Comparison of ENCODE assay signal across 28 mouse cellular contexts in the genomic region with DNA sequence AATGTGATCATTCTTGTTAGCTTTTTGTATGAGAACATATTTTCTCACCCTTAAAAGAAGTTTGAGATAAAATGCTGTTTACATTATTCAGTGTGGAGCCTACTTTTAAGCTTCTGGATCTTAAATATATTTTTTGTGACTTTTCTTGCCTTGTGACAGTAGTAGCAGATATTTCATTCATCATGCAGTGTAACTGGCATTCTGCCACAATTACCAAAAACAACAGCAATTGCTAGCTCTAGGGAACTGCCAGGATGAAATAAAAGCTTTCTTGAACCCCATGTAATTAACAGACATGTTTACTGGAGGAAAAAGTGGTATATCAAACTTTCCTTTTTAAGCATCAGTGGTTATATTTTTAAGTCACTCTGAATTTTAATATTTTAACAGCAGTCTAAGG.
DNase-seq lines count a peak whose midpoint lies in the region; ATAC-seq and TF ChIP-seq lines count a peak whose summit lies in the region.
"Had no signal": no experiment of that assay in that cellular context is flagged by ENCODE, and none has a peak within 500 bp of the region (broad histone marks: within the 10 kb centered on the region; RNA-seq: fewer than 3 reads in every experiment).

No protein-coding gene starts in this region.

- ATAC-seq in forebrain, embryonic 14.5 days: no peak
- no peak for ATAC-seq in forebrain, embryonic 12.5 days (ENCODE audit: low FRiP score)
- ATAC-seq in hindbrain, postnatal 0 days: no peak
- ATAC-seq in hindbrain, embryonic 14.5 days (ENCODE audit: low FRiP score): no peak
- no peak for ATAC-seq in midbrain, postnatal 0 days (ENCODE audit: low FRiP score)
- ATAC-seq in midbrain, embryonic 11.5 days (ENCODE audit: low FRiP score): no peak
- ATAC-seq: forebrain, embryonic 15.5 days; intestine, postnatal 0 days; Patski had no signal

- H3K36me3 ChIP-seq in forebrain, embryonic 14.5 days (ENCODE audit: control insufficient read depth, insufficient read depth, low read length): no peaks in the 10 kb centered on the region
- no peaks in the 10 kb centered on the region for H3K36me3 ChIP-seq in forebrain, embryonic 12.5 days (replicated peaks)
- no peaks in the 10 kb centered on the region for H3K36me3 ChIP-seq in hindbrain, postnatal 0 days (ENCODE audit: insufficient read depth, low read length)
- H3K36me3 ChIP-seq in hindbrain, embryonic 14.5 days (replicated peaks; ENCODE audit: control insufficient read depth, insufficient read depth): no peaks in the 10 kb centered on the region
- H3K36me3 ChIP-seq in midbrain, postnatal 0 days (ENCODE audit: insufficient read depth, low read length): no peaks in the 10 kb centered on the region
- H3K36me3 ChIP-seq in midbrain, embryonic 11.5 days (ENCODE audit: control insufficient read depth, insufficient read depth, low read length): no peaks in the 10 kb centered on the region
- H3K36me3 ChIP-seq: embryonic facial prominence, embryonic 12.5 days; embryonic facial prominence, embryonic 15.5 days; forebrain, embryonic 15.5 days; G1E; hindbrain, embryonic 10.5 days; hindbrain, embryonic 13.5 days had no signal

- no peak overlapping the region for H3K4me2 ChIP-seq in forebrain, embryonic 14.5 days (ENCODE audit: low read length)
- no peak overlapping the region for H3K4me2 ChIP-seq in forebrain, embryonic 12.5 days
- no peak overlapping the region for H3K4me2 ChIP-seq in hindbrain, postnatal 0 days (ENCODE audit: low read depth, low read length)
- no peak overlapping the region for H3K4me2 ChIP-seq in hindbrain, embryonic 14.5 days (replicated peaks)
- no peak overlapping the region for H3K4me2 ChIP-seq in midbrain, postnatal 0 days (ENCODE audit: low read depth, low read length, poor library complexity, severe bottlenecking)
- no peak overlapping the region for H3K4me2 ChIP-seq in midbrain, embryonic 11.5 days
- H3K4me2 ChIP-seq: embryonic facial prominence, embryonic 12.5 days; embryonic facial prominence, embryonic 15.5 days; forebrain, embryonic 15.5 days; heart, embryonic 11.5 days; hindbrain, embryonic 13.5 days had no signal

- no peak for TF ChIP-seq CTCF in hindbrain, postnatal 0 days (IDR thresholded peaks at IDR 0.05; ENCODE audit: low read depth)
- TF ChIP-seq CTCF in midbrain, postnatal 0 days (IDR thresholded peaks at IDR 0.05): no peak

- H3K4me1 ChIP-seq in forebrain, embryonic 14.5 days (ENCODE audit: control insufficient read depth, insufficient read depth, low read length): no peaks in the 10 kb centered on the region
- H3K4me1 ChIP-seq in forebrain, embryonic 12.5 days: no peaks in the 10 kb centered on the region
- no peaks in the 10 kb centered on the region for H3K4me1 ChIP-seq in hindbrain, postnatal 0 days (ENCODE audit: insufficient read depth, low read length)
- H3K4me1 ChIP-seq in hindbrain, embryonic 14.5 days (replicated peaks; ENCODE audit: control insufficient read depth, insufficient read depth, low read length): no peaks in the 10 kb centered on the region
- no peaks in the 10 kb centered on the region for H3K4me1 ChIP-seq in midbrain, postnatal 0 days (ENCODE audit: insufficient read depth, low read length)
- no peaks in the 10 kb centered on the region for H3K4me1 ChIP-seq in midbrain, embryonic 11.5 days (ENCODE audit: control insufficient read depth, insufficient read depth, low read length)
- H3K4me1 ChIP-seq: embryonic facial prominence, embryonic 12.5 days; embryonic facial prominence, embryonic 15.5 days; forebrain, embryonic 15.5 days; hindbrain, embryonic 10.5 days; hindbrain, embryonic 13.5 days had no signal

- no peak overlapping the region for H3K4me3 ChIP-seq in forebrain, embryonic 14.5 days (ENCODE audit: low read depth, low read length)
- no peak overlapping the region for H3K4me3 ChIP-seq in forebrain, embryonic 12.5 days (replicated peaks)
- H3K4me3 ChIP-seq in hindbrain, postnatal 0 days (ENCODE audit: low read length): no peak overlapping the region
- H3K4me3 ChIP-seq in hindbrain, embryonic 14.5 days (replicated peaks; ENCODE audit: low read length): no peak overlapping the region
- no peak overlapping the region for H3K4me3 ChIP-seq in midbrain, postnatal 0 days (ENCODE audit: low read depth, low read length)
- H3K4me3 ChIP-seq in midbrain, embryonic 11.5 days (ENCODE audit: low read depth, low read length): no peak overlapping the region
- H3K4me3 ChIP-seq: embryonic facial prominence, embryonic 12.5 days; embryonic facial prominence, embryonic 15.5 days; forebrain, embryonic 15.5 days; gastrocnemius, adult 2 months; hindbrain, embryonic 10.5 days; hindbrain, embryonic 13.5 days had no signal

- no peak overlapping the region for H3K27ac ChIP-seq in forebrain, embryonic 14.5 days (ENCODE audit: low read depth, low read length)
- no peak overlapping the region for H3K27ac ChIP-seq in forebrain, embryonic 12.5 days
- no peak overlapping the region for H3K27ac ChIP-seq in hindbrain, postnatal 0 days
- H3K27ac ChIP-seq in hindbrain, embryonic 14.5 days: no peak overlapping the region
- H3K27ac ChIP-seq in midbrain, postnatal 0 days (ENCODE audit: low read depth, low read length): no peak overlapping the region
- no peak overlapping the region for H3K27ac ChIP-seq in midbrain, embryonic 11.5 days (ENCODE audit: low read depth, low read length)
- H3K27ac ChIP-seq: embryonic facial prominence, embryonic 12.5 days; embryonic facial prominence, embryonic 15.5 days; forebrain, embryonic 15.5 days; gastrocnemius, adult 2 months; hindbrain, embryonic 10.5 days; hindbrain, embryonic 13.5 days had no signal

- DNase-seq in forebrain, embryonic 14.5 days (ENCODE audit: low spot score): peak; percentile 57
- peak; percentile 12 for DNase-seq in hindbrain, postnatal 0 days (ENCODE audit: low spot score)
- DNase-seq in hindbrain, embryonic 14.5 days (ENCODE audit: low spot score): no peak
- peak; percentile 7 for DNase-seq in midbrain, postnatal 0 days (ENCODE audit: low spot score)
- DNase-seq in midbrain, embryonic 11.5 days (ENCODE audit: low spot score, missing footprints): no peak
- DNase-seq in adrenal gland, postnatal 14 days: no peak
- DNase-seq: adrenal gland, adult 2 months; adrenal gland, postnatal 25 days; B cell, adult 2 months; cerebellum, adult 18-20 months; cerebellum, adult 9-10 months; cerebellum, postnatal 25 days; gastrocnemius, adult 2 months; gastrocnemius, postnatal 14 days; heart, adult 11 months; heart, postnatal 36 days; kidney, adult 8-10 months had no signal

- H3K9ac ChIP-seq in forebrain, embryonic 14.5 days (ENCODE audit: low read length): no peak overlapping the region
- H3K9ac ChIP-seq in forebrain, embryonic 12.5 days: no peak overlapping the region
- no peak overlapping the region for H3K9ac ChIP-seq in hindbrain, postnatal 0 days (replicated peaks; ENCODE audit: low read length)
- H3K9ac ChIP-seq in hindbrain, embryonic 14.5 days: no peak overlapping the region
- no peak overlapping the region for H3K9ac ChIP-seq in midbrain, postnatal 0 days (replicated peaks; ENCODE audit: low read length, poor library complexity, severe bottlenecking)
- no peak overlapping the region for H3K9ac ChIP-seq in midbrain, embryonic 11.5 days (ENCODE audit: low read length)
- H3K9ac ChIP-seq: embryonic facial prominence, embryonic 12.5 days; embryonic facial prominence, embryonic 15.5 days; forebrain, embryonic 15.5 days; hindbrain, embryonic 13.5 days had no signal

- no peaks in the 10 kb centered on the region for H3K9me3 ChIP-seq in forebrain, embryonic 14.5 days (replicated peaks; ENCODE audit: control insufficient read depth, low read length)
- H3K9me3 ChIP-seq in forebrain, embryonic 12.5 days: no peaks in the 10 kb centered on the region
- no peaks in the 10 kb centered on the region for H3K9me3 ChIP-seq in hindbrain, postnatal 0 days (ENCODE audit: low read length)
- H3K9me3 ChIP-seq in hindbrain, embryonic 14.5 days (ENCODE audit: control insufficient read depth, low read length): no peaks in the 10 kb centered on the region
- no peaks in the 10 kb centered on the region for H3K9me3 ChIP-seq in midbrain, postnatal 0 days (ENCODE audit: low read length)
- no peaks in the 10 kb centered on the region for H3K9me3 ChIP-seq in midbrain, embryonic 11.5 days (ENCODE audit: control insufficient read depth, low read length)
- H3K9me3 ChIP-seq: embryonic facial prominence, embryonic 12.5 days; embryonic facial prominence, embryonic 15.5 days; forebrain, embryonic 15.5 days; G1E; hindbrain, embryonic 10.5 days; hindbrain, embryonic 13.5 days had no signal

- H3K27me3 ChIP-seq in forebrain, embryonic 14.5 days (replicated peaks; ENCODE audit: control insufficient read depth, insufficient read depth, low read length): no peaks in the 10 kb centered on the region
- H3K27me3 ChIP-seq in forebrain, embryonic 12.5 days: no peaks in the 10 kb centered on the region
- no peaks in the 10 kb centered on the region for H3K27me3 ChIP-seq in hindbrain, postnatal 0 days (ENCODE audit: insufficient read depth, low read length)
- no peaks in the 10 kb centered on the region for H3K27me3 ChIP-seq in hindbrain, embryonic 14.5 days (ENCODE audit: control insufficient read depth, insufficient read depth, low read length)
- H3K27me3 ChIP-seq in midbrain, postnatal 0 days (ENCODE audit: insufficient read depth, low read length): no peaks in the 10 kb centered on the region
- H3K27me3 ChIP-seq in midbrain, embryonic 11.5 days (ENCODE audit: control insufficient read depth, insufficient read depth, low read length): no peaks in the 10 kb centered on the region
- H3K27me3 ChIP-seq: CH12.LX; embryonic facial prominence, embryonic 12.5 days; embryonic facial prominence, embryonic 15.5 days; forebrain, embryonic 15.5 days; hindbrain, embryonic 13.5 days; Patski had no signal

Comparison
In these comparisons a context has a peak if more than half of its experiments do, and no peak if none do; other contexts are left out.
1. DNase-seq: peak in forebrain, embryonic 14.5 days (single experiment), hindbrain, postnatal 0 days (single experiment) and midbrain, postnatal 0 days (single experiment); none in hindbrain, embryonic 14.5 days (single experiment), midbrain, embryonic 11.5 days (single experiment) and adrenal gland, postnatal 14 days (single experiment).